Mouse (Mus musculus): ENCODE results near the gene Hmgb1. TPM values are rescaled to one million over a fixed set of nuclear protein-coding genes. Genes with fewer than 3 reads are reported as not detected.

The Hmgb1 gene
- polyA plus RNA-seq, 1 experiment: 15.2 TPM

DNA sequence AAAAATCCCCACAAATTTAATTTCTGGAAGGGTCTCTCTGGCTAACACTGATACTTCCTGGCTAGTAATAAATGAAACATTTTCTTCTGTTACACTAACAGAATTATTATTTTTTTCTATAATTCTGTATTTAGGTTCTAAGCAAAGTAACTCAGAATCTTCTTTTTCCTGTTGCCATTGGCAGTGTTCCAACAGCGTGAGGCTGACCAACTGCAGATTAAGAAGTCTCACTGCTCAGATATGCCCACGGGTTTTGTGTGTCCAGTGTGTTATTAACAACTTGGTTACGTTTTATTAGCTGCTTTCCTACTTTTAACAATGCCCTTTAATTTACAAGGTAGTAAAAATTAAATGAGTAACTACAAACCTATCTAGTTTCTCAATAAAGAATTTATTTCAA, 46.8 kb downstream of the Hmgb1 start:
- Histone ChIP-seq H3K27ac (ENCODE audit: control insufficient read depth, insufficient read depth, low read depth, low read length) (no peak overlapping the region), H3K27me3 (ENCODE audit: control insufficient read depth, insufficient read depth, low read length) (no peaks in the 10 kb centered on the region), H3K4me3 (ENCODE audit: control insufficient read depth, low read depth, low read length) (no peak overlapping the region), H3K36me3 (ENCODE audit: control insufficient read depth, insufficient read depth, low read length) (no peaks in the 10 kb centered on the region), H3K4me1 (ENCODE audit: control insufficient read depth, insufficient read depth, low read length) (no peaks in the 10 kb centered on the region; the same call in 1 of the 2 replicates)
- TF ChIP-seq POLR2A (IDR thresholded peaks at IDR 0.05; ENCODE audit: control insufficient read depth, low read depth, low read length): no peak
- TF ChIP-seq CTCF (IDR thresholded peaks at IDR 0.05; ENCODE audit: control insufficient read depth, insufficient read depth, insufficient replicate concordance, low read depth, low read length): no peak

DNA sequence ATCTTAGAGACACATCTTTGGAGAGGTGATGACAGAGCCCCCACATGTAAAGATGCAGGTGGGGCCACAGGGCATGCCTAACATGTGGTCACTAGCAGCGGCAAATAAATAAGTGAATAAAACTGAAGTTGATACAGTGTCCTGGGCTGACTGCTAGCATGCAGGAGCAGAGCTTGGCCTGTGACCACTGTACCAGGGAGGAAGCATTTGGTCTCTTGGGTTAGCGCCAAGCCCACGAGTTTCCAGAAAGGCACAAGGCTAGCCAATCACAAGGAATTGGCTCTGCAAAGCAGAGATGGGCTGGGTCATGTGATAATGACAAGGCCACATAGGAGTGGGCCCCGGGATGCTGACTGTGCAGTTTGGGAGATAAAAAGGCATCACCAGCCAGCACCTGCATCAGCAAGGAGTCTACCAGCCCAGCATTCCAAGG, 47.3 kb downstream of the Hmgb1 start:
- no peak for TF ChIP-seq CTCF (IDR thresholded peaks at IDR 0.05; ENCODE audit: control insufficient read depth, insufficient read depth, insufficient replicate concordance, low read depth, low read length)
- TF ChIP-seq POLR2A (IDR thresholded peaks at IDR 0.05; ENCODE audit: control insufficient read depth, low read depth, low read length): no peak
- H3K27ac ChIP-seq (ENCODE audit: control insufficient read depth, insufficient read depth, low read depth, low read length): no peak overlapping the region

DNA sequence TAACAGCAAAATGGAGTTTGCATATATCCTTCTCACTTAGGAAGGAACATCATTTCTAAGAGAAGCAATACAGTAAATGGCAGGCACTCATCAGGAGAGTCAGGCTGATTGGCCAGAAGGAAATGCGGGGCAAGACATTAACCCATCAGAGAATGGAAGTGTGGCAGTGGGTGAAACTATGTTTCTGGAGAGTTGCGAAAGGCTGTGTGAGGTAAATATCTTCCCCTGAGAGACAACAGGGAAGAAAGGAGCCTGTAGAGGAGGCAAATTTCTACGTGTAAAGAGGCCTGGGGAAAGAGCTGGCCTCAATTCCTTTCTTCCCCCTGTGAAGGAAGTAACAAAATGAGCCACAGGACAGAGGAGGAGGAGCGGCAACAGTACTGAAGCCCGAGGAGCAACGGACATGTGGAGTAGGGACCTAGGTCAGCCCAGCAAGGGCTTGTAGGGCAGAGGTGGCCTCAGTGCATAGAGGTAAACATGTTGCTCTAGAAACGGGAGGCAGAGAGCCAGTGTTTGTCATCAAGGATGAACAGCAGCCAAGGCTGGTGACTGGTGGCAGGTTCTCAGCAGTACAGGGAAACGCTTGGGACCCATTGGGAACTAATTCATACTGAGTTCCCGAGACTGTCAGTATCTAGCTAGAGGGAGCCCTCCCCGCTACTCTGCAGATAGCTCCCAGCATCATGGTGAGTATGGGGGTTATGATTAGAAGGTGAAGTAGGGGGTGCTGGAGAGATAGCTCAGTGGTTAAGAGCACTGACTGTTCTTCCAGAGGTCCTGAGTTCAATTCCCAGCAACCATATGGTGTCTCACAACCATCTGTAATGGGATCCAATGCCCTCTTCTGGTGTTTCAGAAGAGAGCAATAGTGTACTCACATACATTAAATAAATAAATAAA, 48.6 kb downstream of the Hmgb1 start:
- Histone ChIP-seq H3K27me3 (ENCODE audit: control insufficient read depth, insufficient read depth, low read length) (no peaks in the 10 kb centered on the region), H3K4me1 (ENCODE audit: control insufficient read depth, insufficient read depth, low read length) (no peaks in the 10 kb centered on the region; the same call in 1 of the 2 replicates), H3K36me3 (ENCODE audit: control insufficient read depth, insufficient read depth, low read length) (no peaks in the 10 kb centered on the region), H3K27ac (ENCODE audit: control insufficient read depth, insufficient read depth, low read depth, low read length) (no peak overlapping the region), H3K4me3 (ENCODE audit: control insufficient read depth, low read depth, low read length) (no peak overlapping the region)
- TF ChIP-seq POLR2A (IDR thresholded peaks at IDR 0.05; ENCODE audit: control insufficient read depth, low read depth, low read length) (no peak), CTCF (IDR thresholded peaks at IDR 0.05; ENCODE audit: control insufficient read depth, insufficient read depth, insufficient replicate concordance, low read depth, low read length) (no peak)

More for the DNA sequence above, 47.3 kb downstream of the Hmgb1 start:
- H3K4me3 ChIP-seq (ENCODE audit: control insufficient read depth, low read depth, low read length): no peak overlapping the region
- no peaks in the 10 kb centered on the region for H3K27me3 ChIP-seq (ENCODE audit: control insufficient read depth, insufficient read depth, low read length)
- no peaks in the 10 kb centered on the region for H3K36me3 ChIP-seq (ENCODE audit: control insufficient read depth, insufficient read depth, low read length)
- no peaks in the 10 kb centered on the region; the same call in 1 of the 2 replicates for H3K4me1 ChIP-seq (ENCODE audit: control insufficient read depth, insufficient read depth, low read length)

DNA sequence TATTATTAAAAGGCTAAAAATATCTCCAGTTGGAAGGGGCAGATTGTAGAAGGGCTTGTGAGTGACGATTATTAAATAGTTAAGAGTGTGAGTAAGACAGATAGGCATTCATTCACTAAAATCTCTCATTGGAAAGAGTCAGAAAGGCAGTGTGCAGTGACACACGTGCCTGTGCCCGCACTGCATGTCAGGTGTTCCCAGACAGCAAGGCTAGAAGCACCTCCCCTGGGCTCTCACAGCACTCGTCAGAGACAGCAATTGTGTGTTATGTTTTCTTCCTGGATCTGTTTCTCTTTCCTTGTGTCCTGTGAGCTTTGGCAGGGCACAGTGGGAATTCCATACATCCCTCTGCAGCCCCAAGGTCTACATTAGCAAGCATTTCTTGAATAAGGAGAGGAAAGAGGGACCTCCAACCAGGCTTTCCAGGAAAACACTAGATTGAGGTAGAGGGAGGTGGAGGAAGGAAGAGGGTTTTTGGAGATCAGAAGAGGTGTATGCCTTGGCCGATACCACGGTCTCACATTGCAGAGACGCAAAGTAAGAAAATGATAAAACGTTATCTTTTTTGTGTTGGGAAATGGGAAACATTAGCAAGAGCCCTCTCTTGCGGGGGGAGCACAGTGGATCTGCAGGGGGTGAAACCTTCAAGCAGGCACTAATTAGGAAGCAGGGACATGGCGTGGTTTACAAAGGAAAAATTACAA, 49.4 kb downstream of the Hmgb1 start:
- no peak overlapping the region for H3K4me3 ChIP-seq (ENCODE audit: control insufficient read depth, low read depth, low read length)
- no peak overlapping the region for H3K27ac ChIP-seq (ENCODE audit: control insufficient read depth, insufficient read depth, low read depth, low read length)
- H3K27me3 ChIP-seq (ENCODE audit: control insufficient read depth, insufficient read depth, low read length): no peaks in the 10 kb centered on the region
- no peaks in the 10 kb centered on the region; the same call in 1 of the 2 replicates for H3K4me1 ChIP-seq (ENCODE audit: control insufficient read depth, insufficient read depth, low read length)
- no peak for TF ChIP-seq POLR2A (IDR thresholded peaks at IDR 0.05; ENCODE audit: control insufficient read depth, low read depth, low read length)
- no peak for TF ChIP-seq CTCF (IDR thresholded peaks at IDR 0.05; ENCODE audit: control insufficient read depth, insufficient read depth, insufficient replicate concordance, low read depth, low read length)
- no peaks in the 10 kb centered on the region for H3K36me3 ChIP-seq (ENCODE audit: control insufficient read depth, insufficient read depth, low read length)

DNA sequence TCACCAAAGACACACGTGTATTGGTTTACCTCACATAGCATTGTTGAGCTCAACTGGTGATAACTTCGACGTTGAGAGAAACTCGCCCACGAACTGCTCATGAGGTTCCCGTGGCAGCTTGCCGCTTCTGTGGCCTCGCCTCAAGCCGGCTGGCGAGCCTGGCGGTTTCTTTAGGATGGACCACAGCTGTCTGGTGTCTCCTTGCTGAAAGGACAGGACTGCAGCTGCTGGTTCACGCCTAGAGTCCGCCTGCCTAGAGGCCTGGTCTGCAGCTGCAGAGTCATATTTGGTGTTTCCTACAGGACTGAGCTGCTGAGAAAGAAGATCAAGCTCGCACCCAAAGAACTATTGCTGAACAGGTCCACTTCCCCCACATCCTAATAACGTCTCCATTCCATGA, 55.8 kb downstream of the Hmgb1 start:
- Histone ChIP-seq H3K36me3 (ENCODE audit: control insufficient read depth, insufficient read depth, low read length) (no peaks in the 10 kb centered on the region), H3K27me3 (ENCODE audit: control insufficient read depth, insufficient read depth, low read length) (no peaks in the 10 kb centered on the region), H3K4me1 (ENCODE audit: control insufficient read depth, insufficient read depth, low read length) (no peaks in the 10 kb centered on the region), H3K4me3 (ENCODE audit: control insufficient read depth, low read depth, low read length) (no peak overlapping the region), H3K27ac (ENCODE audit: control insufficient read depth, insufficient read depth, low read depth, low read length) (no peak overlapping the region)
- TF ChIP-seq CTCF (IDR thresholded peaks at IDR 0.05; ENCODE audit: control insufficient read depth, insufficient read depth, insufficient replicate concordance, low read depth, low read length): no peak
- no peak for TF ChIP-seq POLR2A (IDR thresholded peaks at IDR 0.05; ENCODE audit: control insufficient read depth, low read depth, low read length)

DNA sequence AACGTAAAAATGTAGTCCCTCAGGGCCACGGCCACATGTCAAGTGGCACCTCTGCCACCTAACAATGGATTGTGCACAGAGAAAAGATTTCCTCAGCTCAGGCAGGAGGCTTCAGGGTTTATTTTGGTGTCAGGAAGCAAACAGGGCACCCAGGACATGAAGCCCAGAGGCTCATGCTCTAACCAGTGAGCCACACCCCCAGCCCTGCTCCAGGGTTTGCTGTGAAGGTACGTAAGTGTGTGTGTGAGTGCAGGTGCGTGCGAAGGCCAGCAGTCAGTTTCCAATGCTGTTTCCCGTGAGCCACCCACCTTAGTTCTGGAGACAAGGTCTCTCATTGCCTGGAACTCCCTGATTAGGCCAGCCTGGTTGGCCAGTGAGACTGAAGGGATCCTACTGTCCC, 60.5 kb downstream of the Hmgb1 start:
- no peak overlapping the region for H3K4me3 ChIP-seq (ENCODE audit: control insufficient read depth, low read depth, low read length)
- no peaks in the 10 kb centered on the region for H3K4me1 ChIP-seq (ENCODE audit: control insufficient read depth, insufficient read depth, low read length)
- no peak overlapping the region for H3K27ac ChIP-seq (ENCODE audit: control insufficient read depth, insufficient read depth, low read depth, low read length)
- no peaks in the 10 kb centered on the region for H3K36me3 ChIP-seq (ENCODE audit: control insufficient read depth, insufficient read depth, low read length)
- no peaks in the 10 kb centered on the region for H3K27me3 ChIP-seq (ENCODE audit: control insufficient read depth, insufficient read depth, low read length)
- no peak for TF ChIP-seq POLR2A (IDR thresholded peaks at IDR 0.05; ENCODE audit: control insufficient read depth, low read depth, low read length)
- no peak for TF ChIP-seq CTCF (IDR thresholded peaks at IDR 0.05; ENCODE audit: control insufficient read depth, insufficient read depth, insufficient replicate concordance, low read depth, low read length)

DNA sequence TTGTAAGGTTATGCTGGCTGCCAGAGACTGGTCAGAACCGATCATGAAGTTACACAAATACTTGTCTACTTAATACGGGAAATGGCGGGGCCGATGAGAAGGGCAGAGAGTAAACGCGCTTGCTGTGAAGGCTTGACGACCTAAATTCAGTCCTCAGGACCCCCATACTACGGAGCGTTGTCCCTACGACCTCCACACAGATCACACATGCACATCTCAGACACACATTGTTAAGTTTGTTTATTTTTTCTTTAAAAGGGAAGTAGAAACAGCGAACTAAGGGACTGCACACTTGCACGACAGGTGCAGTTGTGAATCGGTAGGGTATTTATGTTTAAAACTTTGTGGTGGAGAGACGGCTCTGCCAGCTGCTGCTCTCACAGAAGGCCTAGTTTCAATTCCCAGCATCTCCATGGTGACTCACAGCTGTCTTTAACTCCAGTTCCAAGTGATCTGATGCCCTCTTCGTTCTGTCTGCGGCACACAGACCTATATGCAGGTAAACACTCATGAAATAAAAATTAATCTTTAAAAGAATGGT, 64.9 kb downstream of the Hmgb1 start:
- Histone ChIP-seq H3K36me3 (ENCODE audit: control insufficient read depth, insufficient read depth, low read length) (no peaks in the 10 kb centered on the region), H3K4me1 (ENCODE audit: control insufficient read depth, insufficient read depth, low read length) (no peaks in the 10 kb centered on the region), H3K27ac (ENCODE audit: control insufficient read depth, insufficient read depth, low read depth, low read length) (no peak overlapping the region), H3K4me3 (ENCODE audit: control insufficient read depth, low read depth, low read length) (no peak overlapping the region), H3K27me3 (ENCODE audit: control insufficient read depth, insufficient read depth, low read length) (no peaks in the 10 kb centered on the region)
- TF ChIP-seq CTCF (IDR thresholded peaks at IDR 0.05; ENCODE audit: control insufficient read depth, insufficient read depth, insufficient replicate concordance, low read depth, low read length) (no peak), POLR2A (IDR thresholded peaks at IDR 0.05; ENCODE audit: control insufficient read depth, low read depth, low read length) (no peak)
